Mouse (Mus musculus): ENCODE data around the gene Hipk3. TPM values are rescaled to one million over a fixed set of nuclear protein-coding genes. Genes with fewer than 3 reads are reported as not detected.

Hipk3 gene
- total and polyA plus RNA-seq, 2 experiments from 2014 or later: 29.7 to 213 TPM

GRCm38 (mm10) chr2:104408351-104408750, 85.9 kb downstream of the Hipk3 start:
- no peaks in the 10 kb centered on the region for H3K36me3 ChIP-seq (replicated peaks; ENCODE audit: control insufficient read depth, insufficient read depth, low read length)
- no peaks in the 10 kb centered on the region for H3K9me3 ChIP-seq (replicated peaks; ENCODE audit: control insufficient read depth, low read length)
- H3K4me2 ChIP-seq (ENCODE audit: low read depth, low read length): no peak overlapping the region
- H3K4me1 ChIP-seq (ENCODE audit: control insufficient read depth, insufficient read depth): 0 out of 2 replicates have a peak, but pooled peaks cover 6% of the 10 kb centered on the region
- DNase-seq (ENCODE audit: low spot score) (no peak), ATAC-seq (ENCODE audit: insufficient read depth, low read depth) (no peak)
- no peak overlapping the region for H3K4me3 ChIP-seq (ENCODE audit: low read depth, low read length)
- H3K27ac ChIP-seq (ENCODE audit: low read depth): no peak overlapping the region
- no peak overlapping the region for H3K9ac ChIP-seq (replicated peaks; ENCODE audit: low read depth, low read length)
- peaks cover 58% of the 10 kb centered on the region for H3K27me3 ChIP-seq (ENCODE audit: control insufficient read depth, insufficient read depth, low read length)
- WGBS: 87% methylated on average over 7 of the region's 7 CpGs
- TF ChIP-seq EP300 (IDR thresholded peaks at IDR 0.05; ENCODE audit: low read depth): no peak
- no peak for TF ChIP-seq CTCF (IDR thresholded peaks at IDR 0.05; ENCODE audit: low read depth)

DNA sequence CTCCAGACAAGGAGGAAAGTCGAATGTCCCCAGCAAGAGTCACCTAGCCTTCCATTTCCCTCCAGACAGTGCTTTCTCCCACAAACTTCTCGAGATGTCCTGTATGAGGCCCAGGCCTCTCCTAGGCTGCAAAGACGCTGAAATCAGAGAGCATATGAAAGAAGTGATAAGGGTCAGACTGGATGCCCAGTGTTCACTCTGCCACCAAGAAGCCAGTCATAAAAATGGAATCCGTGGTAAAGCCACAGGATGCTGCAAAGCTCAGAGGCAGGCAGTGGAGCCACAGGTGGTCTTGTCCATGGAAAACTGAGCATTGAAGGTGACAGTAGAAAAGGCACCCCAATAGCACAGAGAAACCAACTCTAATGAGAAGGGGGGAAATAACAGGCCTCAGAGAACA, 86.3 kb downstream of the Hipk3 start:
- Histone ChIP-seq H3K27me3 (ENCODE audit: control insufficient read depth, insufficient read depth, low read length) (peaks cover 58% of the 10 kb centered on the region), H3K4me3 (ENCODE audit: low read depth, low read length) (no peak overlapping the region), H3K4me1 (ENCODE audit: control insufficient read depth, insufficient read depth) (0 out of 2 replicates have a peak, but pooled peaks cover 6% of the 10 kb centered on the region), H3K27ac (ENCODE audit: low read depth) (no peak overlapping the region), H3K36me3 (replicated peaks; ENCODE audit: control insufficient read depth, insufficient read depth, low read length) (no peaks in the 10 kb centered on the region), H3K4me2 (ENCODE audit: low read depth, low read length) (no peak overlapping the region), H3K9me3 (replicated peaks; ENCODE audit: control insufficient read depth, low read length) (no peaks in the 10 kb centered on the region), H3K9ac (replicated peaks; ENCODE audit: low read depth, low read length) (no peak overlapping the region)
- WGBS: 60% methylated on average over 4 of the region's 4 CpGs
- TF ChIP-seq CTCF (IDR thresholded peaks at IDR 0.05; ENCODE audit: low read depth) (no peak), EP300 (IDR thresholded peaks at IDR 0.05; ENCODE audit: low read depth) (no peak)
- no peak for DNase-seq (ENCODE audit: low spot score)
- no peak for ATAC-seq (ENCODE audit: insufficient read depth, low read depth)

DNA sequence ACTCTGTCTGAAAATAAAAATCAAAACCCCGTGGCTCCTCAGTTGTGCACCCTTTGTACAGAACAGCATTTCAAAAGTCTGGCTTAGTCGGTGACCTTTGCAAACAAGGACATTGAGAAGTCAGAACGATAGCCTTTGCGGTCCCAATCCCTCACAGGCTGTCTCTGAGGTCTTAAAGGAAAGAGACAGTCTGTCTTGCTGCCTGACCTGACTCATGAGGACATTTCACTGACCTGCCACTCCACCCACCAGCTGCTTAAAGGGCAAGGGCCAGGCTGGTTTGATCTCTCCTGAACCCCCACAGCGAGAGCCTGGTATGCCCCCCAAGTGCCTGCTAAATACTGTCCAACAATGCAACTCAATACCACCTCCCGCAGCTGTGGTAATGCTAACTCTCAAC, 90.2 kb downstream of the Hipk3 start:
- H3K36me3 ChIP-seq (replicated peaks; ENCODE audit: control insufficient read depth, insufficient read depth, low read length): no peaks in the 10 kb centered on the region
- TF ChIP-seq CTCF (IDR thresholded peaks at IDR 0.05; ENCODE audit: low read depth): no peak
- TF ChIP-seq EP300 (IDR thresholded peaks at IDR 0.05; ENCODE audit: low read depth): no peak
- DNase-seq (ENCODE audit: low spot score): no peak
- no peak overlapping the region for H3K27ac ChIP-seq (ENCODE audit: low read depth)
- no peaks in the 10 kb centered on the region for H3K4me1 ChIP-seq (ENCODE audit: control insufficient read depth, insufficient read depth)
- H3K9ac ChIP-seq (replicated peaks; ENCODE audit: low read depth, low read length): no peak overlapping the region
- H3K4me3 ChIP-seq (ENCODE audit: low read depth, low read length): no peak overlapping the region
- H3K9me3 ChIP-seq (replicated peaks; ENCODE audit: control insufficient read depth, low read length): 0 out of 2 replicates have a peak, but pooled peaks cover 11% of the 10 kb centered on the region
- WGBS: 82% methylated on average over 6 of the region's 6 CpGs
- H3K27me3 ChIP-seq (ENCODE audit: control insufficient read depth, insufficient read depth, low read length): peaks cover 19% of the 10 kb centered on the region
- no peak overlapping the region for H3K4me2 ChIP-seq (ENCODE audit: low read depth, low read length)
- ATAC-seq (ENCODE audit: insufficient read depth, low read depth): no peak

DNA sequence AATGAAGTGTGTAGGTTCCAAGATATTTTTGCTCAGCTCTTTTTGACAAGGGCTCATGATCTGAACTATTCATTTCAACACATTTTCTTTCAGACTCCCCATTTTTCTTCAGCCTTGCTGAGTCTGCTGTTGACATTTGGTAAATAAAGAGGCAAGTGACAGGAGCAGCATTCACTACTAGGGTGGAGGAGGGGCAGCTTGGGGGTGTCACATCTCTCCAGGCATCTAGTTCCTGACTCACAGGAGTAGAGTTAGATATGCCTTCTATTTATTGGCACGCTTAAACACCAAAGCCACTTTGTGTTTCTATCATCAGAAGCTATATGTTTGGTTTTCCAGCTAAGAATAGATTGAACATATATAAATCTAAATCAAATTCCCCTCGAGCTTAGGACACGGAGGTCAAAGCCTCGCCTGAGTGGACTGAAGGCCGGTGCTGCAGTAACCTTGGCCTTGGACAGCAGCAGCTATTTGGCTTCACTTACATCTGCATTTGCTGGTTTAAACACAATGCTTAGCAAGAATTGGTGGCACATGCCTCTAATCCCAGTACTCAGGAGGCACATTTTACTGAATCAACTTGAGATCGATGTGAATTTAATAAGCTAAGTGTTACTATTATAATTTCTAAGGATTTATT, 95.5 kb downstream of the Hipk3 start:
- Histone ChIP-seq H3K4me1 (ENCODE audit: control insufficient read depth, insufficient read depth) (no peaks in the 10 kb centered on the region), H3K27ac (ENCODE audit: low read depth) (no peak overlapping the region), H3K27me3 (ENCODE audit: control insufficient read depth, insufficient read depth, low read length) (no peaks in the 10 kb centered on the region), H3K4me3 (ENCODE audit: low read depth, low read length) (no peak overlapping the region), H3K4me2 (ENCODE audit: low read depth, low read length) (no peak overlapping the region), H3K36me3 (replicated peaks; ENCODE audit: control insufficient read depth, insufficient read depth, low read length) (no peaks in the 10 kb centered on the region), H3K9me3 (replicated peaks; ENCODE audit: control insufficient read depth, low read length) (0 out of 2 replicates have a peak, but pooled peaks cover 11% of the 10 kb centered on the region), H3K9ac (replicated peaks; ENCODE audit: low read depth, low read length) (no peak overlapping the region)
- TF ChIP-seq EP300 (IDR thresholded peaks at IDR 0.05; ENCODE audit: low read depth): no peak
- no peak for TF ChIP-seq CTCF (IDR thresholded peaks at IDR 0.05; ENCODE audit: low read depth)
- ATAC-seq (ENCODE audit: insufficient read depth, low read depth): no peak
- DNase-seq (ENCODE audit: low spot score): no peak
- WGBS: 78% methylated on average over 6 of the region's 6 CpGs

- WGBS: 81% methylated on average over 9 of the region's 9 CpGs
- Histone ChIP-seq H3K4me1 (ENCODE audit: control insufficient read depth, insufficient read depth) (no peaks in the 10 kb centered on the region), H3K9ac (replicated peaks; ENCODE audit: low read depth, low read length) (no peak overlapping the region), H3K4me3 (ENCODE audit: low read depth, low read length) (no peak overlapping the region), H3K27me3 (ENCODE audit: control insufficient read depth, insufficient read depth, low read length) (no peaks in the 10 kb centered on the region), H3K9me3 (replicated peaks; ENCODE audit: control insufficient read depth, low read length) (0 out of 2 replicates have a peak, but pooled peaks cover 8% of the 10 kb centered on the region), H3K4me2 (ENCODE audit: low read depth, low read length) (no peak overlapping the region), H3K27ac (ENCODE audit: low read depth) (no peak overlapping the region), H3K36me3 (replicated peaks; ENCODE audit: control insufficient read depth, insufficient read depth, low read length) (no peaks in the 10 kb centered on the region)
- TF ChIP-seq CTCF (IDR thresholded peaks at IDR 0.05; ENCODE audit: low read depth) (no peak), EP300 (IDR thresholded peaks at IDR 0.05; ENCODE audit: low read depth) (no peak)
- ATAC-seq (ENCODE audit: insufficient read depth, low read depth): no peak
- no peak for DNase-seq (ENCODE audit: low spot score)
Observed at GRCm38 (mm10) chr2:104395961-104396360, 98.3 kb downstream of the Hipk3 start.

GRCm38 (mm10) chr2:104394769-104395168, 99.5 kb downstream of the Hipk3 start:
- Histone ChIP-seq H3K27ac (ENCODE audit: low read depth) (no peak overlapping the region), H3K4me3 (ENCODE audit: low read depth, low read length) (no peak overlapping the region), H3K4me1 (ENCODE audit: control insufficient read depth, insufficient read depth) (no peaks in the 10 kb centered on the region), H3K9ac (replicated peaks; ENCODE audit: low read depth, low read length) (no peak overlapping the region), H3K27me3 (ENCODE audit: control insufficient read depth, insufficient read depth, low read length) (no peaks in the 10 kb centered on the region), H3K9me3 (replicated peaks; ENCODE audit: control insufficient read depth, low read length) (no peaks in the 10 kb centered on the region), H3K4me2 (ENCODE audit: low read depth, low read length) (no peak overlapping the region), H3K36me3 (replicated peaks; ENCODE audit: control insufficient read depth, insufficient read depth, low read length) (no peaks in the 10 kb centered on the region)
- TF ChIP-seq CTCF (IDR thresholded peaks at IDR 0.05; ENCODE audit: low read depth) (no peak), EP300 (IDR thresholded peaks at IDR 0.05; ENCODE audit: low read depth) (no peak)
- ATAC-seq (ENCODE audit: insufficient read depth, low read depth) (no peak), DNase-seq (ENCODE audit: low spot score) (no peak)
- 53% methylated on average over 2 of the region's 2 CpGs for WGBS

Data from heart, postnatal 0 days (tissue).